Comparison of ENCODE assay signal across 8 mouse cellular contexts in the genomic region with DNA sequence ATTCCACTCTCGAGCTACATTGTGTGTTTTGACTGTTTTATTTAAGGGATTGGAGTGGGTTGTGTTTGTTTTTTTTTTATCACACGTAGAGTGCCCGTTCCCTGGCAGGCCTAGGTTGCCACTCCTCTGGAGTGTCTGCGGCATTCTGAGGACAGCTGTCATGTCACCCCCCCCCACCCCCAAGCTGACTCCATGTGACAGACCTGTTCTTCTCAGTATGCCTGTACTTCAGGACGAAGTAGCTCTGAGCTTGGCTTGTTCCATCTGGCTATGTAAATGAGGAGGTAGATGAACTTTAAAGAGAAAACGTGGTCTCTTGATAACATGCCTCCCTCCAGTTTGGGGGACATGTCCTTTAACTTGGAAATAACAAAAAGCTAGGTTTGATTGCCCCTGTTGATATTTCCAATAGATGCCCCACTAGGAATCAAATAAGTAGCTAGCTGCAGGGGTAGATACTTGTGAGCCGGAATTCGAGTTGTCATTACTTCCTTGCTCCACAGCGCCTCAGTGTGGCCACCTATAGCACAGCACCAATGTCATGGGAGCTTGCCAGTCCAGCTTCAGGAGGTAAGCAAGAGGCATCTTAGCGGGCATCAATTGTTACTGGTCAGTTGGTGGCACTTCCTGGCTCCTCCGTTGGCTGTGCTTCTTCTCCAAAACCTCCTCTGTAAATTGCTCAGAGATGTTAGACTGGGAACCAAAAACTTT. TPM values are rescaled to one million over a fixed set of nuclear protein-coding genes. Genes with fewer than 3 reads are reported as not detected.
DNase-seq lines count a peak whose midpoint lies in the region; ATAC-seq lines count a peak whose summit lies in the region.

No protein-coding gene starts in this region.

- no peak overlapping the region for H3K4me3 ChIP-seq in kidney, embryonic 14.5 days (ENCODE audit: low read length)
- H3K4me3 ChIP-seq in heart, embryonic 10.5 days = no peak overlapping the region

- no peaks in the 10 kb centered on the region for H3K36me3 ChIP-seq in kidney, embryonic 14.5 days (ENCODE audit: control insufficient read depth, insufficient read depth, low read length)
- H3K36me3 ChIP-seq in heart, embryonic 10.5 days = no peaks in the 10 kb centered on the region

- no peak overlapping the region for H3K27ac ChIP-seq in kidney, embryonic 14.5 days (ENCODE audit: low read depth, low read length)
- H3K27ac ChIP-seq in heart, embryonic 10.5 days = no peak overlapping the region

- H3K4me2 ChIP-seq in kidney, embryonic 14.5 days (replicated peaks; ENCODE audit: low read depth, low read length) = no peak overlapping the region

- H3K4me1 ChIP-seq in kidney, embryonic 14.5 days (ENCODE audit: control insufficient read depth, insufficient read depth, low read length) = no peaks in the 10 kb centered on the region
- H3K4me1 ChIP-seq in heart, embryonic 10.5 days = peaks cover 16% of the 10 kb centered on the region; the same call in 1 of the 2 replicates

- no peak overlapping the region for H3K9ac ChIP-seq in kidney, embryonic 14.5 days (ENCODE audit: low read depth, low read length)

- ATAC-seq in kidney, embryonic 14.5 days (ENCODE audit: low FRiP score, low TSS enrichment) = no peak

- DNase-seq in kidney, adult 18-20 months = peak; percentile 71
- DNase-seq in ZHBTc4 (ENCODE audit: low read depth, low spot score) = peak; percentile 72
- DNase-seq in cerebellum, postnatal 25 days = peak; percentile 93 to 94
- peak; percentile 85 for DNase-seq in heart, embryonic 10.5 days (ENCODE audit: low spot score)
- peak; percentile 74 to 82 for DNase-seq in left cerebral cortex, adult 18-20 months (ENCODE audit: low spot score in 2 of 2)
- peak; percentile 5 to 38 for DNase-seq in natural killer cell, adult 2 months (ENCODE audit: low spot score in 2 of 2)
- peak; percentile 94 for DNase-seq in thymus, postnatal 4 days

- H3K9me3 ChIP-seq in kidney, embryonic 14.5 days (ENCODE audit: control insufficient read depth, low read length) = 0 out of 2 replicates have a peak, but pooled peaks cover 3% of the 10 kb centered on the region
- no peaks in the 10 kb centered on the region for H3K9me3 ChIP-seq in heart, embryonic 10.5 days

- no peaks in the 10 kb centered on the region for H3K27me3 ChIP-seq in kidney, embryonic 14.5 days (ENCODE audit: control insufficient read depth, insufficient read depth, low read length)
- no peaks in the 10 kb centered on the region; the same call in 1 of the 2 replicates for H3K27me3 ChIP-seq in heart, embryonic 10.5 days (ENCODE audit: insufficient read depth, poor library complexity, severe bottlenecking)

- WGBS in kidney, embryonic 14.5 days = 43% methylated on average over 11 of the region's 11 CpGs
- WGBS in heart, embryonic 10.5 days = 35% methylated on average over 11 of the region's 11 CpGs

RNA-seq across cellular contexts. Expression of gene Syt13, which starts 39.7 kb away (rescaled TPM):
- polyA plus RNA-seq in kidney, embryonic 14.5 days (2014; fragmentation: Nextera tagmentation; extraction: Ambion mirVana) = 2.6 and 4.6 TPM in 2 replicates
- 0.92 and 1.2 TPM in 2 replicates for polyA plus RNA-seq in heart, embryonic 10.5 days (2016; fragmentation: Nextera tagmentation; extraction: Ambion mirVana)
- 100 to 1,000 TPM; 191 to 202 TPM for total RNA-seq in left cerebral cortex, adult 18-20 months (2021)

Comparison
In these comparisons a context has a peak if more than half of its experiments do, and no peak if none do; other contexts are left out.
1. DNase-seq: peak in every context shown above with its lines; median percentile 94 in thymus, postnatal 4 days; 94 in cerebellum, postnatal 25 days; 85 in heart, embryonic 10.5 days; 78 in left cerebral cortex, adult 18-20 months; 72 in ZHBTc4; 71 in kidney, adult 18-20 months; 22 in natural killer cell, adult 2 months.